Mouse (Mus musculus) heart, postnatal 36 days (tissue): ENCODE measurements around the gene Tmprss11e. TPM values are rescaled to one million over a fixed set of nuclear protein-coding genes. Genes with fewer than 3 reads are reported as not detected.

ENCODE experiments used
- DNase-seq, 2 experiments: peaks; one replicate each; pipeline ENCODE4 v3.0.0; 2021 to 2022
- intact Hi-C: fragments of 180-260 bp; cut with DNase I; formaldehyde crosslinking; loops from one replicate; pipeline ENCODE4 v1.15.1; 2025
- total RNA-seq, 2 experiments: library from RNA; stranded (reverse); gene quantifications; 2 replicates each; pipeline ENCODE4 v1.2.3; 2021

Tmprss11e gene
- not detected for total RNA-seq

- intact Hi-C loops: no loop called here
- DNase-seq: no peak
Observed at GRCm38 (mm10) chr5:86745715-86746114, at the start of gene Tmprss11e. TSS of gene Tmprss11e (minus strand) at chr5:86745815.

- intact Hi-C loops: no loop called here
- DNase-seq: no peak
Observed at GRCm38 (mm10) chr5:86792807-86793206, 47.2 kb upstream of the Tmprss11e start.

- DNase-seq: no peak
- intact Hi-C loops: no loop called here
Observed at GRCm38 (mm10) chr5:86792249-86792648, 46.6 kb upstream of the Tmprss11e start.

GRCm38 (mm10) chr5:86789954-86790353 lies 44.3 kb upstream of the Tmprss11e start:
- intact Hi-C loops: no loop called here
- DNase-seq: no peak

GRCm38 (mm10) chr5:86786798-86787197 lies 41.2 kb upstream of the Tmprss11e start:
- intact Hi-C loops: no loop called here
- no peak for DNase-seq

- intact Hi-C loops: no loop called here
- DNase-seq: no peak
Observed at GRCm38 (mm10) chr5:86784205-86784604, 38.6 kb upstream of the Tmprss11e start.

GRCm38 (mm10) chr5:86783059-86783458 lies 37.4 kb upstream of the Tmprss11e start:
- intact Hi-C loops: no loop called here
- DNase-seq: no peak

- intact Hi-C loops: no loop called here
- DNase-seq: no peak
Observed at GRCm38 (mm10) chr5:86778471-86778870, 32.9 kb upstream of the Tmprss11e start.

GRCm38 (mm10) chr5:86776941-86777340 lies 31.3 kb upstream of the Tmprss11e start:
- intact Hi-C loops: no loop called here
- DNase-seq: no peak

GRCm38 (mm10) chr5:86771010-86771409 lies 25.4 kb upstream of the Tmprss11e start:
- no peak for DNase-seq
- intact Hi-C loops: no loop called here

GRCm38 (mm10) chr5:86769015-86769658 lies 23.5 kb upstream of the Tmprss11e start:
- DNase-seq: no peak
- intact Hi-C loops: no loop called here

- intact Hi-C loops: no loop called here
Observed at GRCm38 (mm10) chr5:86742796-86743195, 2.8 kb downstream of the Tmprss11e start.

GRCm38 (mm10) chr5:86741146-86741545 lies 4.5 kb downstream of the Tmprss11e start:
- intact Hi-C loops: no loop called here
- DNase-seq: no peak

More at GRCm38 (mm10) chr5:86742796-86743195, 2.8 kb downstream of the Tmprss11e start:
- DNase-seq: no peak

GRCm38 (mm10) chr5:86735808-86736207 lies 9.8 kb downstream of the Tmprss11e start:
- no peak for DNase-seq
- intact Hi-C loops: no loop called here

GRCm38 (mm10) chr5:86730587-86730986 lies 15.0 kb downstream of the Tmprss11e start:
- intact Hi-C loops: no loop called here
- DNase-seq: no peak

- no peak for DNase-seq
- intact Hi-C loops: no loop called here
Observed at GRCm38 (mm10) chr5:86728574-86728973, 17.0 kb downstream of the Tmprss11e start.

GRCm38 (mm10) chr5:86727033-86727432 lies 18.6 kb downstream of the Tmprss11e start:
- no peak for DNase-seq

GRCm38 (mm10) chr5:86725021-86725420 lies 20.6 kb downstream of the Tmprss11e start:
- DNase-seq: no peak
- intact Hi-C loops: no loop called here

More at GRCm38 (mm10) chr5:86727033-86727432, 18.6 kb downstream of the Tmprss11e start:
- intact Hi-C loops: no loop called here

- no peak for DNase-seq
- intact Hi-C loops: no loop called here
Observed at GRCm38 (mm10) chr5:86722820-86723460, 22.7 kb downstream of the Tmprss11e start.

GRCm38 (mm10) chr5:86714967-86715366 lies 30.6 kb downstream of the Tmprss11e start:
- no peak for DNase-seq
- intact Hi-C loops: no loop called here

GRCm38 (mm10) chr5:86704923-86705322 lies 40.7 kb downstream of the Tmprss11e start:
- intact Hi-C loops: no loop called here
- no peak for DNase-seq

- peak; percentile 6 to 46 for DNase-seq
- intact Hi-C loops: no loop called here
Observed at GRCm38 (mm10) chr5:86684667-86685066, 60.9 kb downstream of the Tmprss11e start.
